Mouse (Mus musculus) thymus, adult 2 months (tissue): ENCODE measurements at regions not wholly inside any gene's neighbourhood (a gene's known extent, or its start where the extent isn't known, plus 50 kb on each side); places are given as distances from the start of the nearest gene placed in this dataset.
A peak's percentile ranks its signal among the peaks of the same experiment; 100 is the strongest.

Experiments
- DNase-seq: peaks from one replicate; pipeline ENCODE4 v3.0.0; 2021
- H3K27ac ChIP-seq: fragments of 200-500 bp; 2 replicates; pipeline ENCODE4 v1.5.1; 2012; ENCODE audit warnings: low read length, control low read depth; ENCODE audit not compliant: control insufficient read depth, insufficient read depth
- H3K27me3 ChIP-seq: fragments of 200-500 bp; 2 replicates; pipeline ENCODE4 v1.6.1; 2012; ENCODE audit warnings: mild to moderate bottlenecking, low read length, moderate library complexity, mixed read lengths; ENCODE audit not compliant: control insufficient read depth, insufficient read depth
- H3K36me3 ChIP-seq: fragments of 200-500 bp; 2 replicates; pipeline ENCODE4 v1.6.1; 2012; ENCODE audit warnings: mild to moderate bottlenecking, low read length, moderate library complexity; ENCODE audit not compliant: control insufficient read depth, insufficient read depth
- H3K4me1 ChIP-seq: fragments of 200-500 bp; replicated peaks from 2 replicates; pipeline ENCODE4 v1.6.1; 2012; ENCODE audit warnings: low read length; ENCODE audit not compliant: control insufficient read depth, insufficient read depth
- H3K4me3 ChIP-seq: fragments of 200-500 bp; 2 replicates; pipeline ENCODE4 v1.5.1; 2012; ENCODE audit warnings: mild to moderate bottlenecking, low read length, control low read depth, moderate library complexity; ENCODE audit not compliant: control insufficient read depth, insufficient read depth
- CTCF ChIP-seq: fragments of 200-500 bp; IDR thresholded peaks from 2 replicates; pipeline ENCODE4 v1.5.1; 2012; ENCODE audit warnings: mild to moderate bottlenecking, control low read depth, low read length, moderate library complexity, borderline replicate concordance; ENCODE audit not compliant: control insufficient read depth, poor library complexity, insufficient read depth; ENCODE audit errors: extremely low read depth
- POLR2A ChIP-seq: fragments of 200-500 bp; IDR thresholded peaks from 2 replicates; pipeline ENCODE4 v1.6.1; 2012; ENCODE audit warnings: mild to moderate bottlenecking, low read length, control low read depth, moderate library complexity; ENCODE audit not compliant: control insufficient read depth, poor library complexity, insufficient read depth; ENCODE audit errors: extremely low read depth
- WGBS: fragments of 180-500 bp; shearing (Covaris S2); methylation state at CpG from one replicate; pipeline ENCODE4 v1.1.7; 2018; 5-methylcytosine and 5-hydroxymethylcytosine counted together

DNA sequence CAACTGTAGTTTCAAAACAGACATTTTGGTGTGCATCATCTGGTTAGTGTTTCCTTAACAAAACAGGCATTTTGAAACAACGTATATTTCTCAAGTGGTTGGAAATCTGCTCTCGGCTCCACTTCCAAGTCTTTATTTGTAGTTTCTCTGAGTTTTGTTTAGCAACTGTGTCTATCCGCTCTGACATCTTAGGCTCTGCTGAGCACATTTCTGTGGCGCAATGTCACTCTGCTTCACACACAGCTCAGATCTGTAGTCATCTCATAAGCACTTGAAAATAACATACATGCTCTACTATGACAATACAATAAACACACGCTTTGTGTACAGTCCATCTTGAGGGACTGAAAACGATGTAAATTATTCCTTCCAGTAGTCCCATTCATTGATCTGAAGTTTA is 135.9 kb downstream of the Wdr11 start:
- H3K4me3 ChIP-seq, result no peak overlapping the region
- H3K27me3 ChIP-seq, result no peaks in the 10 kb centered on the region
- 93% methylated on average over 6 of the region's 6 CpGs for WGBS
- TF ChIP-seq CTCF (no peak), POLR2A (no peak)
- peaks cover 6% of the 10 kb centered on the region for H3K4me1 ChIP-seq
- H3K36me3 ChIP-seq, result no peaks in the 10 kb centered on the region
- DNase-seq, result no peak
- no peak overlapping the region for H3K27ac ChIP-seq

DNA sequence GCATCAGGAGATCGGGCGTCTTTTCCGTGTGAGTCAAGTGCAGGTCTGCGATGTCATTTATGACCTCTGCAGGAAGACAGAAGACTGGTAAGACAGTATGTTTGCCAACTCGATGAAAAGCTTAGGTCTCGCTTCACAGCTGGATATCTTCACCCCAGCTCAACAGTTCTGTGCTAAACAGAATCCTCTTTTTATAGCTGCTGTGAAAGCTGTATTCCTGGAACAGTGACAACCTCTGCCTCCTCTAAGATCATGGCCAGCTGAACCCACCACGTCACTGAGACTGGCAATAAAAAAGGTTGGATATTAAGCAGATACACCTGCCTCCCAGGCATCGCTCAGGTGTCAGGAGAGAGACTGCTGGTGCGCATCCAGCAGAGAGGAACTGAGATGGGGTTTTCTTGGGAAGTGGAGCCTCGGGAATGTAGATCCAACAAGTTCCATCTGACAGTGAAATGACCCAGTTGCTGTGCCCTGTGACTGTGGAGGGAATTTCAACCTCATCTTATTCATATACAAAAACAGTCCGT is 138.1 kb downstream of the Wdr11 start:
- peaks cover 6% of the 10 kb centered on the region for H3K4me1 ChIP-seq
- WGBS, result 87% methylated on average over 11 of the region's 11 CpGs
- TF ChIP-seq CTCF, result no peak
- TF ChIP-seq POLR2A, result no peak
- DNase-seq, result no peak
- H3K27ac ChIP-seq, result no peak overlapping the region
- no peaks in the 10 kb centered on the region for H3K36me3 ChIP-seq
- H3K27me3 ChIP-seq, result no peaks in the 10 kb centered on the region
- H3K4me3 ChIP-seq, result no peak overlapping the region

DNA sequence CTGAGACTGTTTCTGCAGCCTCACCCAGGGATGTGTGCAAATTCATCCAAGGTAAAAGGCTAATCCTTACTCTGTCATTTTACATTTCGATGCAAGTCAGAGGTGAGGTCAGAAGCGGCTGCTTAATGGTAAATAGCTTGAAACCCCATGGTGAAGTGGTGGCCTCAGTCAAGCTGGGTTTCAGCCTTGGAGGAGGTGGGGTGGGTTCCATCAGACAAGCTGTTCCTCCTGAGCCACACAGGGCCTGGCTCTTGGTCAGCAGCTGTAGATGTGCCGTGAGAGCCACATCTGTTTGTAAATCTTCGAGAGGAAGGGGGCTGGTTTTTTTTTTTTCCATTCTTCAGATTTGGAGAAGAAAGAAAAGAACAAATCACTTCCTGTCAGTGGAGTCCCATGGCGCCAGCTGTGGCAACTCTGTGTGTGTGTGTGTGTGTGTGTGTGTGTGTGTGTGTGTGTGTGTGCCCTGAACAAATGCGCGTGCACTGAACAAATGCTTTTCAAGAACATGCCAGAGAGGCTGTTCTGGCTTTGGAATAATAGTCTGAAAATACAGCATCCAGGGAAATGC is 139.2 kb downstream of the Wdr11 start:
- H3K27me3 ChIP-seq, result no peaks in the 10 kb centered on the region
- no peaks in the 10 kb centered on the region for H3K36me3 ChIP-seq
- no peak overlapping the region for H3K4me3 ChIP-seq
- no peak overlapping the region for H3K27ac ChIP-seq
- WGBS, result 26% methylated on average over 7 of the region's 7 CpGs
- TF ChIP-seq POLR2A (no peak), CTCF (no peak)
- peak; percentile 3 for DNase-seq
- peaks cover 6% of the 10 kb centered on the region for H3K4me1 ChIP-seq

GRCm38 (mm10) chr7:129742657-129743056 is 151.0 kb downstream of the Wdr11 start:
- no peak overlapping the region for H3K27ac ChIP-seq
- no peaks in the 10 kb centered on the region for H3K36me3 ChIP-seq
- no peak for DNase-seq
- H3K4me1 ChIP-seq, result no peaks in the 10 kb centered on the region
- TF ChIP-seq CTCF (no peak), POLR2A (no peak)
- no peak overlapping the region for H3K4me3 ChIP-seq
- H3K27me3 ChIP-seq, result no peaks in the 10 kb centered on the region
- WGBS, result 93% methylated on average over 4 of the region's 4 CpGs

DNA sequence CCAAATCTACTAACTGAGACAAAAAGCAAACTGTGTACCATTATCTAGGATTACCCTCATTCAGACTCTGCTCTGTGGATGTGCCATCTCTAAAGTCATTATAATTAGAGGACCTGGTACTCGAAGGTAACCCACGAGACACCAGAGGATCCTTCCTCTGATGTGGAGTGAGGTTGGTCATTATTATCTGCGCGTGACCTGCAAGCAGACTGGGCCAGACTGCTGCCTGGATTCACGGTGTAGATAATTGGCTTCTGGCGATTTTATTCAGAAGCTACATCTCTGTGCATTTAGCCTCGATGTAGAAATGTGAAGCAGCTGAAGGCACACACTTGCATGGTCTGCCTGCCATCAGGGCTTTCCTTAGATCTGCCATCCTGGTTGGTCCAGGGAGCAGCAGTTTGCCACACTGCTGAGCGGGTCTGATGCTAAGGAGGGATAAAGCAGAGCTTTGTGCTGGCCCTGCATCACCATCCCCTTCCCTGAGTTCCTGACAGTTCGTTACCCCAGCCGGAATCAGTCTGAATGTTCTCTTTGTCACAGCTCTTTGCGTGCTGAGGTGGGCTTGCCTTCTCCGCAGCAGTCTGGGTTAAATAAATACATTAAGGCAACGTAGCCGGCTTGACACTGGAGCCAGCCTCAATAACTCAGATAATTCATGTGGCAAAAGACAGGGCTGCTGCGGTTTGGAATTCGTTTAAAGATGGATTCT is 152.4 kb downstream of the Wdr11 start:
- 91% methylated on average over 16 of the region's 16 CpGs for WGBS
- Histone ChIP-seq H3K4me3 (no peak overlapping the region), H3K4me1 (no peaks in the 10 kb centered on the region), H3K36me3 (no peaks in the 10 kb centered on the region), H3K27ac (no peak overlapping the region), H3K27me3 (no peaks in the 10 kb centered on the region)
- no peak for DNase-seq
- TF ChIP-seq CTCF, result no peak
- no peak for TF ChIP-seq POLR2A

- H3K4me3 ChIP-seq, result no peak overlapping the region
- TF ChIP-seq POLR2A (no peak), CTCF (no peak)
- no peaks in the 10 kb centered on the region for H3K36me3 ChIP-seq
- DNase-seq, result no peak
- H3K27ac ChIP-seq, result no peak overlapping the region
- no peaks in the 10 kb centered on the region for H3K4me1 ChIP-seq
- 81% methylated on average over 5 of the region's 5 CpGs for WGBS
- H3K27me3 ChIP-seq, result no peaks in the 10 kb centered on the region
Observed at GRCm38 (mm10) chr7:129746639-129747038, 155.0 kb downstream of the Wdr11 start.

- H3K27me3 ChIP-seq, result no peaks in the 10 kb centered on the region
- H3K4me1 ChIP-seq, result no peaks in the 10 kb centered on the region
- no peaks in the 10 kb centered on the region for H3K36me3 ChIP-seq
- TF ChIP-seq POLR2A (no peak), CTCF (no peak)
- no peak for DNase-seq
- no peak overlapping the region for H3K4me3 ChIP-seq
- no peak overlapping the region for H3K27ac ChIP-seq
Observed at GRCm38 (mm10) chr7:129750936-129751335, 159.3 kb downstream of the Wdr11 start.
